ENCODE assay signal across 18 mouse cellular contexts in the genomic region with DNA sequence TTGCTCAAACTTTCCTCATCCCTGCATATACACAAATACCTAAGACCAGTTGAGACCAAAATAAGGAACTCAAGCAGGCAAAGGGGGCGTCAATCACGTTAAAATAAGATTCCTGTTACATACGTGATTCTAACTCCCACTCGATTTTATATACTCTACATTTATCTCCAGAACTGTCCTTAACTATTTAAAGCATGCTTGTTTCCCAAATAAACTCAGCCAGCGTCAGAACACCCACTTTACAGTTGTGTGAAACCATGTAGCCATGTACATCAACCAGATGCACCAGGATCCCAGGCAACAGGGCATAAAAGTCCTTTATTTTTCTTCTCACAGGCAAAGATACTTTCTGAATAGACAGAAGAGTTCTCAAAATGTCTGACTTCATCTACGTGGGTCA.
DNase-seq lines count a peak whose midpoint lies in the region; TF ChIP-seq lines count a peak whose summit lies in the region.
"Had no signal": no experiment of that assay in that cellular context is flagged by ENCODE, and none has a peak within 500 bp of the region (broad histone marks: within the 10 kb centered on the region; RNA-seq: fewer than 3 reads in every experiment).

No protein-coding gene starts in this region.

- H3K36me3 ChIP-seq in limb, embryonic 10.5 days: no peaks in the 10 kb centered on the region
- H3K36me3 ChIP-seq: embryonic facial prominence, embryonic 10.5 days; embryonic facial prominence, embryonic 12.5 days; forebrain, embryonic 15.5 days had no signal

- DNase-seq in frontal cortex, adult 2 months (ENCODE audit: extremely low spot score in 1 of 2, low spot score in 1 of 2): peak; percentile 48 to 50
- DNase-seq in frontal cortex, postnatal 10 days (ENCODE audit: low spot score in 2 of 2): no peak
- no peak for DNase-seq in left cerebral cortex, adult 2 months (ENCODE audit: extremely low spot score in 1 of 2, low spot score in 2 of 2)
- no peak for DNase-seq in left cerebral cortex, postnatal 36 days (ENCODE audit: low spot score in 2 of 2)
- DNase-seq in telencephalon, adult 2 months (ENCODE audit: low read depth, low spot score): peak; percentile 68
- no peak for DNase-seq in limb, embryonic 10.5 days (ENCODE audit: low spot score)
- DNase-seq: adrenal gland, adult 2 months; adrenal gland, postnatal 10 days; adrenal gland, postnatal 25 days; cerebellum, adult 11-12 months; cerebellum, adult 2 months; cerebellum, adult 9-10 months; cerebellum, postnatal 10 days; cerebellum, postnatal 25 days had no signal

- WGBS in limb, embryonic 10.5 days: 88% methylated on average over 6 of the region's 6 CpGs

- H3K27ac ChIP-seq in left cerebral cortex, adult 2 months: peak overlapping the region; percentile 62; the same call in 1 of the 2 replicates
- H3K27ac ChIP-seq in limb, embryonic 10.5 days: no peak overlapping the region
- H3K27ac ChIP-seq: embryonic facial prominence, embryonic 10.5 days; embryonic facial prominence, embryonic 12.5 days; forebrain, embryonic 13.5 days; forebrain, embryonic 15.5 days had no signal

- no peak overlapping the region for H3K4me3 ChIP-seq in left cerebral cortex, adult 2 months
- H3K4me3 ChIP-seq in limb, embryonic 10.5 days: no peak overlapping the region
- H3K4me3 ChIP-seq: embryonic facial prominence, embryonic 10.5 days; embryonic facial prominence, embryonic 12.5 days; forebrain, embryonic 13.5 days; forebrain, embryonic 15.5 days had no signal

- intact Hi-C loops in left cerebral cortex, adult 2 months (cut with DNase I): loop anchor here (5.0 kb wide), 2 partner anchors 69 to 76 kb away; partner anchors contain the start of gene Sertm1
- intact Hi-C loops in left cerebral cortex, postnatal 36 days (cut with DNase I): loop anchor here (10.0 kb wide), 1 partner anchor 71 kb away; no protein-coding TSS in a partner anchor

- H3K4me1 ChIP-seq in limb, embryonic 10.5 days: peaks cover 3% of the 10 kb centered on the region; the same call in 1 of the 2 replicates
- H3K4me1 ChIP-seq: embryonic facial prominence, embryonic 12.5 days had no signal

- no peaks in the 10 kb centered on the region for H3K27me3 ChIP-seq in limb, embryonic 10.5 days (ENCODE audit: low read depth, poor library complexity, severe bottlenecking)
- H3K27me3 ChIP-seq: embryonic facial prominence, embryonic 12.5 days; forebrain, embryonic 15.5 days had no signal

- TF ChIP-seq CTCF in left cerebral cortex, adult 2 months (IDR thresholded peaks at IDR 0.05): no peak

- H3K9me3 ChIP-seq in limb, embryonic 10.5 days (replicated peaks): no peaks in the 10 kb centered on the region
- H3K9me3 ChIP-seq: embryonic facial prominence, embryonic 10.5 days; embryonic facial prominence, embryonic 12.5 days; forebrain, embryonic 13.5 days; forebrain, embryonic 15.5 days had no signal

Comparison
In these comparisons a context has a peak if more than half of its experiments do, and no peak if none do; other contexts are left out.
1. DNase-seq: peak in frontal cortex, adult 2 months (2 of 2) and telencephalon, adult 2 months (single experiment); none in frontal cortex, postnatal 10 days (0 of 2), left cerebral cortex, adult 2 months (0 of 2), left cerebral cortex, postnatal 36 days (0 of 2) and limb, embryonic 10.5 days (single experiment).